Mouse (Mus musculus) embryonic fibroblast, embryonic 13.5 days (primary cell): ENCODE measurements around the gene Uqcr10.

Experiments
- CTCF ChIP-seq: IDR thresholded peaks from 2 replicates; pipeline ENCODE4 v1.5.1; 2011; ENCODE audit warnings: mild to moderate bottlenecking, control low read depth, low read length, moderate library complexity, borderline replicate concordance; ENCODE audit not compliant: insufficient read depth
- POLR2A ChIP-seq: IDR thresholded peaks from 2 replicates; pipeline ENCODE4 v1.6.1; 2011; ENCODE audit warnings: low read depth, mild to moderate bottlenecking, control low read depth, low read length, moderate library complexity

GRCm38 (mm10) chr11:4736355-4736754 is 32.2 kb upstream of the Uqcr10 start:
- TF ChIP-seq CTCF (no peak), POLR2A (no peak)
